Mouse (Mus musculus) lung, postnatal 0 days (tissue): ENCODE results near the gene Pam. TPM values are rescaled to one million over a fixed set of nuclear protein-coding genes. Genes with fewer than 3 reads are reported as not detected.

Experiments
- ATAC-seq: fragments of 200-750 bp; cut with Nextera tagmentation; 2 replicates; pipeline ENCODE4 v1.8.0; 2017; ENCODE audit warnings: moderate library complexity
- DNase-seq: peaks from one replicate; pipeline ENCODE4 v3.0.0-alpha.2; 2016; ENCODE audit warnings: low spot score
- H3K27ac ChIP-seq: fragments of 300-500 bp; sonication (generic); 2 replicates; pipeline ENCODE4 v1.5.1; 2014; ENCODE audit warnings: antibody characterized with exemption, mild to moderate bottlenecking, low read length, mixed read lengths
- H3K27me3 ChIP-seq: fragments of 300-500 bp; sonication (generic); replicated peaks from 2 replicates; pipeline ENCODE4 v1.6.1; 2014; ENCODE audit warnings: low read length, mixed read lengths; ENCODE audit not compliant: insufficient read depth
- H3K36me3 ChIP-seq: fragments of 300-500 bp; sonication (generic); 2 replicates; pipeline ENCODE4 v1.6.1; 2014; ENCODE audit warnings: low read length, mixed read lengths; ENCODE audit not compliant: insufficient read depth
- H3K4me1 ChIP-seq: fragments of 300-500 bp; sonication (generic); 2 replicates; pipeline ENCODE4 v1.6.1; 2014; ENCODE audit warnings: antibody characterized with exemption, low read depth, low read length, mixed read lengths; ENCODE audit not compliant: insufficient read depth
- H3K4me2 ChIP-seq: fragments of 300-500 bp; sonication (generic); replicated peaks from 2 replicates; pipeline ENCODE4 v1.6.1; 2014; ENCODE audit warnings: low read depth, mild to moderate bottlenecking, low read length, moderate library complexity, mixed read lengths
- H3K4me3 ChIP-seq: fragments of 300-500 bp; sonication (generic); 2 replicates; pipeline ENCODE4 v1.5.1; 2014; ENCODE audit warnings: low read depth, low read length
- H3K9ac ChIP-seq: fragments of 300-500 bp; sonication (generic); replicated peaks from 2 replicates; pipeline ENCODE4 v1.6.1; 2014; ENCODE audit warnings: low read depth, mild to moderate bottlenecking
- H3K9me3 ChIP-seq: fragments of 300-500 bp; sonication (generic); 2 replicates; pipeline ENCODE4 v1.6.1; 2016; ENCODE audit warnings: low read length, mixed read lengths
- CTCF ChIP-seq: IDR thresholded peaks from 2 replicates; pipeline ENCODE4 v1.5.1; 2016; ENCODE audit warnings: antibody characterized with exemption, mild to moderate bottlenecking
- EP300 ChIP-seq: IDR thresholded peaks from 2 replicates; pipeline ENCODE4 v1.6.1; 2016; ENCODE audit warnings: antibody characterized with exemption, mild to moderate bottlenecking, control low read depth
- WGBS: fragments of 180-500 bp; shearing (Covaris S2); extraction: QIAGEN DNeasy Blood & Tissue Kit; methylation state at CpG from one replicate; pipeline ENCODE4 v1.1.7; 2014; 5-methylcytosine and 5-hydroxymethylcytosine counted together
- polyA plus RNA-seq: library from polyadenylated mRNA; unstranded; fragments of >200 nt; fragmentation: Nextera tagmentation; extraction: Ambion mirVana; gene quantifications from 2 replicates; pipeline ENCODE4 v1.2.1, GENCODE M21; 2015

Pam gene
- polyA plus RNA-seq, 1 experiment from 2014 or later: 90.3 TPM

GRCm38 (mm10) chr1:98096396-98096935 lies 1.0 kb upstream of the Pam start:
- DNase-seq (no peak), ATAC-seq (no peak)
- Histone ChIP-seq H3K27ac (no peak overlapping the region), H3K27me3 (no peaks in the 10 kb centered on the region), H3K9ac (no peak overlapping the region), H3K4me3 (no peak overlapping the region), H3K4me1 (no peaks in the 10 kb centered on the region), H3K9me3 (no peaks in the 10 kb centered on the region), H3K36me3 (no peaks in the 10 kb centered on the region), H3K4me2 (no peak overlapping the region)
- 58% methylated on average over 1 of the region's 1 CpGs for WGBS
- TF ChIP-seq CTCF (no peak), EP300 (no peak)

GRCm38 (mm10) chr1:98095991-98096330 lies 515 bp upstream of the Pam start:
- peak overlapping the region; percentile 74 for H3K4me3 ChIP-seq
- DNase-seq: no peak

GRCm38 (mm10) chr1:98094811-98095245 lies 618 bp downstream of the Pam start:
- Histone ChIP-seq H3K27me3 (no peaks in the 10 kb centered on the region), H3K9me3 (no peaks in the 10 kb centered on the region), H3K4me2 (peak overlapping the region; percentile 85), H3K36me3 (no peaks in the 10 kb centered on the region), H3K9ac (peak overlapping the region; percentile 64), H3K4me3 (peak overlapping the region; percentile 74), H3K4me1 (no peaks in the 10 kb centered on the region), H3K27ac (peak overlapping the region; percentile 89)
- ATAC-seq (peak; percentile 53), DNase-seq (peak; percentile 52)
- TF ChIP-seq CTCF (no peak), EP300 (no peak)
- 0% methylated on average over 20 of the region's 20 CpGs for WGBS

More at GRCm38 (mm10) chr1:98095991-98096330, 515 bp upstream of the Pam start:
- 26% methylated on average over 9 of the region's 9 CpGs for WGBS
- Histone ChIP-seq H3K9ac (peak overlapping the region; percentile 64), H3K27ac (no peak overlapping the region), H3K36me3 (no peaks in the 10 kb centered on the region), H3K9me3 (no peaks in the 10 kb centered on the region), H3K4me1 (no peaks in the 10 kb centered on the region), H3K27me3 (no peaks in the 10 kb centered on the region), H3K4me2 (peak overlapping the region; percentile 85)
- ATAC-seq: no peak
- no peak for TF ChIP-seq CTCF
- TF ChIP-seq EP300: no peak

GRCm38 (mm10) chr1:98089336-98089975 lies 6.0 kb downstream of the Pam start:
- no peak overlapping the region for H3K4me2 ChIP-seq
- no peak for ATAC-seq
- no peaks in the 10 kb centered on the region for H3K4me1 ChIP-seq
- 83% methylated on average over 5 of the region's 5 CpGs for WGBS
- H3K9ac ChIP-seq: no peak overlapping the region
- H3K36me3 ChIP-seq: no peaks in the 10 kb centered on the region
- TF ChIP-seq EP300 (no peak), CTCF (no peak)
- no peaks in the 10 kb centered on the region for H3K9me3 ChIP-seq
- no peak overlapping the region for H3K27ac ChIP-seq
- no peak for DNase-seq
- H3K27me3 ChIP-seq: no peaks in the 10 kb centered on the region
- H3K4me3 ChIP-seq: no peak overlapping the region

- DNase-seq (no peak), ATAC-seq (no peak)
- Histone ChIP-seq H3K4me1 (peaks cover 3% of the 10 kb centered on the region; the same call in 1 of the 2 replicates), H3K9ac (no peak overlapping the region), H3K9me3 (no peaks in the 10 kb centered on the region), H3K4me3 (no peak overlapping the region), H3K4me2 (no peak overlapping the region), H3K27me3 (no peaks in the 10 kb centered on the region), H3K27ac (no peak overlapping the region), H3K36me3 (no peaks in the 10 kb centered on the region)
- 47% methylated on average over 3 of the region's 3 CpGs for WGBS
- no peak for TF ChIP-seq CTCF
- TF ChIP-seq EP300: no peak
Measured at GRCm38 (mm10) chr1:98086456-98086855, 9.0 kb downstream of the Pam start.

GRCm38 (mm10) chr1:98084596-98085274 lies 10.7 kb downstream of the Pam start:
- H3K9me3 ChIP-seq: no peaks in the 10 kb centered on the region
- peak overlapping the region; percentile 44; the same call in 1 of the 2 replicates for H3K27ac ChIP-seq
- H3K4me1 ChIP-seq: peaks cover 3% of the 10 kb centered on the region; the same call in 1 of the 2 replicates
- TF ChIP-seq EP300 (no peak), CTCF (no peak)
- ATAC-seq (peak; percentile 58), DNase-seq (no peak)
- H3K36me3 ChIP-seq: no peaks in the 10 kb centered on the region
- H3K4me3 ChIP-seq: no peak overlapping the region
- no peaks in the 10 kb centered on the region for H3K27me3 ChIP-seq
- H3K4me2 ChIP-seq: no peak overlapping the region
- no peak overlapping the region for H3K9ac ChIP-seq
- WGBS: 49% methylated on average over 13 of the region's 13 CpGs
